8 mouse cellular contexts compared by ENCODE assay signal in the genomic region with DNA sequence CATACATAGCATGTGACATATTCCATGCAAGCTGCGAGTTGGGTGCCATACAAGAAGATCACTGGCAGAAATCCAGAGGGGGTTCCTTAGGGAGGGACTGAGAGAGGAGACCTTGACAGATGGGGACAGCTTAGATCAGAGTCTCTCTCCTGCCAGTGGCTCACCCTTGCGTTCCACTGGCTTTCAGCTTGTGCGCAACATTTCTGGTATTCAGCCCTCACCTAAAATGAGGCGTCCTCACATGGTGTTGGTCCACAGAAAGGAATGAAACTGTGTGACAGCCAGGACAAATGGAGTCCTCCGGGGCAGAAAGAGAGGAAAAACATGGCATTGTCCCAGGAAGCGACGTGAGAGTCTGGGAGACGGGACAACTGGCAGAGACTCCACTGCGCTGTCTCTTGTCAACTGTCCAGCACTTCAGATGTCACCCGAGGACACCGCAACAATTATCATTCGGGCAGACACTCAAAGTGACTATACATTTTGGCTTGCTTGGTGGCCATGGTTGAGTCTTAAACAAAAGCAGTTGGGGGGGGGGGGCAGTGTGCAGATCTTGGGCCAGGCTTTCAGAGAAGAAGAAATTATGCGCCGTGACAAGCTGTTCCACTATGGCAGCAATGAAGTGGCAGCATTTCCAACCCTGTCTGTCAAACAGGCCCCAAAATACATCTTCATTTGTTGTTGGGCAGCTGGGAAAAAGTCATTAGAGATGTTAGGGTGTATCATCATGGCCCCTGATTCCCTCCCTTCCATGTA.
DNase-seq lines count a peak whose midpoint lies in the region; ATAC-seq lines count a peak whose summit lies in the region.

No protein-coding gene starts in this region.

- no peaks in the 10 kb centered on the region for H3K36me3 ChIP-seq in forebrain, embryonic 13.5 days (ENCODE audit: poor library complexity, severe bottlenecking)
- H3K36me3 ChIP-seq in forebrain, embryonic 10.5 days (replicated peaks), result no peaks in the 10 kb centered on the region

- no peaks in the 10 kb centered on the region for H3K9me3 ChIP-seq in forebrain, embryonic 13.5 days (replicated peaks)
- H3K9me3 ChIP-seq in forebrain, embryonic 10.5 days, result no peaks in the 10 kb centered on the region

- 0 out of 2 replicates have a peak overlapping the region, but pooled peaks have one; percentile 23 for H3K27ac ChIP-seq in forebrain, embryonic 13.5 days
- no peak overlapping the region for H3K27ac ChIP-seq in forebrain, embryonic 10.5 days

- H3K4me3 ChIP-seq in forebrain, embryonic 13.5 days, result no peak overlapping the region
- H3K4me3 ChIP-seq in forebrain, embryonic 10.5 days, result no peak overlapping the region

- no peak for DNase-seq in forebrain, embryonic 10.5 days (ENCODE audit: extremely low spot score, low spot score)
- peak; percentile 22 for DNase-seq in retina, adult 2 months (ENCODE audit: low read depth, low spot score)
- no peak for DNase-seq in retina, postnatal 1 day
- DNase-seq in gastrocnemius, postnatal 25 days, result peak; percentile 62
- peak; percentile 57 for DNase-seq in kidney, postnatal 14 days
- no peak for DNase-seq in thymus, postnatal 0 days (ENCODE audit: low spot score)
- DNase-seq in T-cell, adult 2 months (ENCODE audit: low spot score), result no peak

- no peak overlapping the region for H3K4me2 ChIP-seq in forebrain, embryonic 13.5 days

- ATAC-seq in forebrain, embryonic 13.5 days, result peak; percentile 70; the same call in 1 of the 2 replicates

- H3K27me3 ChIP-seq in forebrain, embryonic 13.5 days, result no peaks in the 10 kb centered on the region
- no peaks in the 10 kb centered on the region for H3K27me3 ChIP-seq in forebrain, embryonic 10.5 days (ENCODE audit: poor library complexity, severe bottlenecking)

- 74% methylated on average over 14 of the region's 14 CpGs for WGBS in forebrain, embryonic 13.5 days
- WGBS in forebrain, embryonic 10.5 days, result 93% methylated on average over 14 of the region's 14 CpGs

- H3K9ac ChIP-seq in forebrain, embryonic 13.5 days, result no peak overlapping the region

- H3K4me1 ChIP-seq in forebrain, embryonic 13.5 days, result no peaks in the 10 kb centered on the region
- H3K4me1 ChIP-seq in forebrain, embryonic 10.5 days, result no peaks in the 10 kb centered on the region

Comparison
In these comparisons a context has a peak if more than half of its experiments do, and no peak if none do; other contexts are left out.
1. DNase-seq: peak in retina, adult 2 months (single experiment), gastrocnemius, postnatal 25 days (single experiment) and kidney, postnatal 14 days (single experiment); none in forebrain, embryonic 10.5 days (single experiment), retina, postnatal 1 day (single experiment), thymus, postnatal 0 days (single experiment) and T-cell, adult 2 months (single experiment).